Mouse (Mus musculus) layer of hippocampus, adult 9-11 months (tissue): ENCODE measurements around the gene Madcam1.

Experiments
- DNase-seq: peaks from one replicate; pipeline ENCODE4 v3.0.0; 2022

The Madcam1 gene

DNA sequence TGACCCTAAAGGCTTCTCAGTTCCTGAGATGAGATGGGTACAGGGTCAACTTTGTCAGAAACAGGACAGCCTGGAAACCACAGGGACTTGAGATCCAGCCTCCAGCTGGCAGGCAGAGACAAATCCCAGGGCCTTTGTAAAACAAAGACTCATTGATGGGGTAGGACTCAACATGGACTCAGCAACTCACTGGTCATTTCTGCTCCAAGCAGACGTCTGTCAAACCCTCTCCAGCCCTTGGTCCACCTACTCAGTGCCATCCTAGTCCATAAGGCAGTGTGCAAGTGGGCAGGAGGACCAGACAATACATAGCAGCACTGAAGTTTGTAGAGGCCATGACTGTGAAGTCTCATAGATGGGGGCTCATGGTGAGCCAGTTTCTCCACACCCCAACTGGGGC lies 48.8 kb downstream of the Madcam1 start:
- no peak for DNase-seq

DNA sequence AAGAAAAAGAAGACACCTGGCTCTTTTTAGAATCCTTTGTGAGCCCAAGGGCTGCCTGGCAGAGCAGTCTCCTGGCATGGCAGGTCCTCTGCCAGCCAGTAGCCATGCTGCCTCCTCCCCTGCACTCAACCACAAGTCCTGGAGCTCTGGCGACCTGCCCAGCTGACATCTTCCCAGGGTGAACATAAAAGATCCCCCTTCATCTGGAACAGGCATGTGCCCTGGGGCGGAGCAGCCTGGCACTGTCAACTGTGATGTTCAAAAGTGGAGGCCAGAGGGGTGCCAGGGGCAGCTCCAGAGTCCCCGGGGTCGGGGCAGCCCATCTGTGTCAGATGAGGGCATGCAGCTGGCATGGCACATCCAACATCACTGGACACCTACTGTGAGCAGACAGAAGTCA lies 50.6 kb downstream of the Madcam1 start:
- DNase-seq = no peak

DNA sequence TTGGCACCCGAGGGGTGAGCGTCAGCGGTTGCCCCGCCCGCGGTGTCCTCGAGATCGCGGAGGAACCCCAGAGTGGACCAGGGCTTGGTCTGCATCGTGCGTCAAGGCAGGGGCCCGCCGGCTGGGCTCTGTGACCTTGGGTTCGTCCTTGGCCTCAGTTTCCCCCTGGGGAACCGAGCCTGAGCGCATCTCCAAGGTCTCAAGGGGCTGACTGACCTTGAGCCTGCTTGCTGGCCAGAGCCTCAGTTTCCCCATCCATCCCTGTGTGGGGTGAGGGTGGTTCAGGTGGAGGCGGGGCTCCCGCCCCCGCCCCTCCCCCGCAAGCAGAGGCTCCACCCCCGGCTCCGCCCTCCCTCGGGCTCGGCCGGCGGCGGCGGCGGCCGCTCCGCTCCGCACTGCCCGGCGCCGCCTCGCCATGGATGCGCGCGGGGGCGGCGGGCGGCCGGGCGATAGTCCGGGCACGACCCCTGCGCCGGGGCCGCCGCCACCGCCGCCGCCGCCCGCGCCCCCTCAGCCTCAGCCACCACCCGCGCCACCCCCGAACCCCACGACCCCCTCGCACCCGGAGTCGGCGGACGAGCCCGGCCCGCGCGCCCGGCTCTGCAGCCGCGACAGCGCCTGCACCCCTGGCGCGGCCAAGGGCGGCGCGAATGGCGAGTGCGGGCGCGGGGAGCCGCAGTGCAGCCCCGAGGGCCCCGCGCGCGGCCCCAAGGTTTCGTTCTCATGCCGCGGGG lies 52.1 kb downstream of the Madcam1 start, which contains the start of gene Hcn2:
TSS of gene Hcn2 (plus strand) at position 381 of the 734 bp plus-strand sequence.
- no peak for DNase-seq

DNA sequence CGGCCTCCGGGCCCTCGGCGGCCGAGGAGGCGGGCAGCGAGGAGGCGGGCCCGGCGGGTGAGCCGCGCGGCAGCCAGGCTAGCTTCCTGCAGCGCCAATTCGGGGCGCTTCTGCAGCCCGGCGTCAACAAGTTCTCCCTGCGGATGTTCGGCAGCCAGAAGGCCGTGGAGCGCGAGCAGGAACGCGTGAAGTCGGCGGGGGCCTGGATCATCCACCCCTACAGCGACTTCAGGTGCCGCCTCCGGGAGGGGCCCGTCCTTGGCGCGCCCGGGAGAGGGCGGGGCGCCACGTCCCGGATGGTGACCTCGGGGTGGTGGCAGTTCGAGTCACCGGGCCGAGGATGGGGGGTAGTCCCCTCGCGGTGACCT lies 52.6 kb downstream of the Madcam1 start:
- DNase-seq = no peak

DNA sequence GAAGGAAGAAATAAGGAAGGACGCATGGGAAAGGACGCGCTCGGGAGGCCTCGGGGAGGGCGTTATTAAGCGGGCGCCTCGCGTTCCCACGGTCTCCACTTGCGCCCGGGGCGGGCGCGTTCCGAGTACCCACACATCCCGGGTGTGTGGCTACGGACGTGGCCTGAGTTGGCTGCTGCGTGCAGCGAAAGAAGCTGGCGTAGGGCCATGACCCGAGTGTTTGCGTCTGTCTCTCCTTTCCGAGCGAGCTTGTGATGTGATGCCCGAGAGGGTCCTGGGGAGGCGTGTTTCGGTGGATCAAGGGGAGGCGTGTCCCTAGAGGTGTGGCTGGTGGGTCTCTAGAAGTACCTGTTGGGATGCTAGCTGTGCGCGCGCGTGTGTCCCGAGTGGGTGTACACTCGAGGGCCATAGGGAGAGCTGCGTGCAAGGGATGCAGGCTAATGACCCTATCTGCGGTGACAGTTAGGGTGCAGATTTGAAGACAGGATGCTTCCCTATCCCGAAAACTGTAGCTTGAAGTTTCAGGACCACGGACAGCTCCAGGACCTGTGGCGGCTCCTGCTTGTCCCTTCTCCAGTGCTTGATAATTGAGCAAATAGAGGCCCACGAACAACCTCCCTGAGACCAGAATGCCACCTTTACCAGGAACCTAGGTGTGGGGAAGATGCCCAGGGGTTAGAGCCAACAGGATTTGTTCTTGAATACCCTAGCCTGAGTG lies 53.4 kb downstream of the Madcam1 start:
- DNase-seq = no peak
